Mouse (Mus musculus) CD4-positive naive resting alpha-beta T cell, adult 57 days (primary cell): ENCODE data around the gene Sdhaf4. TPM values are rescaled to one million over a fixed set of nuclear protein-coding genes. Genes with fewer than 3 reads are reported as not detected.

Experiments used
- total RNA-seq: library from RNA; stranded (reverse); gene quantifications from one replicate; pipeline ENCODE4 v1.2.4, GENCODE M21; 2023

The Sdhaf4 gene
- 17.3 TPM for total RNA-seq

DNA sequence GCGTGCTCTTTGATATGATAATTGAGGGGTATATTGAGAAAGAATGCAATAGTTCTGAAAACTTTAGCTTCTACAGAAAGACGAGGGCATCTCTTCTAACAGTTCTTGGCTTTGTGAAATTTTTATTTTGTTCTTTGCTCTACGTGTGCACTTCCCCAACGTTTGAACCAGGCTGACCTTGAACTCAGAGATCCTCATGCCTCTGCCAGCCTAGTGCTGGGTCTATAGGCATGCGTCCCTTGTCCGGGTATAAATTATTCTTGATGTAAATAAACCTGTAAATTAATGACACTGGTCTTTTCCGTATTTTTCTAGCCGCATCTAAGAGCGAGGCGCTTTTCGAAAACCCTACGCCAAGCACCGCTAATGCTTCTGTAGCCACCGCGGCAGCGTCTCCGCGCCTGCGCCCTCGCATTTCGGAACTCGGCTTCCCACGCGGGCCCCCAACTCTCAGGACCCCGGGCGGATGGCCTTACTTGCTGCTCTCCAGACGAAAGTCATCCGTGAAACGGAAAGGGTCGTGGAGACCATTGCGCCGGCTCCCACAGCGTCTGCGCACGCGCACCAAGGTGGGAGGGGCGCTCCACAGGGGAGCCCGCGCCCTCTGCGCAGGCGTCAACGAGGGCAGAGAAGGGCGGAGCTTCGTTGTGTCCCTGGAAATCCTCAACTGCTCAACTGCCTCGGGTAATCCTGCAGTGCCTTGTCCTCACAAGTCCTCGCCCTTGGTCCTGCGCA lies at the start of gene Sdhaf4:
Gene Sdhaf4, minus strand, starts transcription at position 587 of the 735 bp plus-strand sequence.

Other genes starting within 250 kb of the Sdhaf4 start
- not detected for gene B3gat2, start 243.9 kb downstream of the Sdhaf4 start, total RNA-seq
- gene Smap1, start 83.3 kb downstream of the Sdhaf4 start, total RNA-seq: 63.8 TPM
- gene Fam135a, start 94.7 kb upstream of the Sdhaf4 start, total RNA-seq: 1.3 TPM
- not detected for gene Col9a1, start 172.0 kb upstream of the Sdhaf4 start, total RNA-seq